Mouse (Mus musculus): ENCODE measurements around the gene Cdh13. TPM values are rescaled to one million over a fixed set of nuclear protein-coding genes. Genes with fewer than 3 reads are reported as not detected.

Gene Cdh13
- polyA plus RNA-seq, 1 experiment = 9.4 TPM

DNA sequence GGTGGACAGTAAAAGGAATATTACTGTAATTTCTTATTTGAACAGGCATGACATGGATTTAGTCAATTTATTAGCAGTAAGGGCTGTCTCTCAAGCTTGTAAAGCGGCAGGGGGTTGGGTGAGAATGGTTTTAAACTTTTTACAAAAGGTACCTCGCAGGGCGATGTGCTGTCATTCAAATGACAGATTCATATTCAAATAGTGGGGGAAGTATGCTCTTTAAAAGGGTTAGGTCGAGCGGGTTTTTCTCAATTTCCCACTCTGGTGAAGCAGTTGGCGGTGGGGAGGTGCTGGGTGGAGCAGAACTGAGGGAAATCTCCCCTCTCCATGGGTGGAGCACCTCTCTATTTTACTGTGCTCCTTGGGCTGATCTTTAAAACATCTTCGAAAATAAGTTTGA, 513.0 kb downstream of the Cdh13 start:
- no peak overlapping the region for H3ac ChIP-seq (ENCODE audit: control insufficient read depth, insufficient read length, low read depth)
- H3K36me3 ChIP-seq (ENCODE audit: control insufficient read depth, insufficient read depth) = no peaks in the 10 kb centered on the region
- no peak overlapping the region for H3K4me3 ChIP-seq (ENCODE audit: insufficient read depth, poor library complexity, severe bottlenecking)
- no peaks in the 10 kb centered on the region for H3K27me3 ChIP-seq (ENCODE audit: control insufficient read depth, insufficient read depth, insufficient read length)
- H3K79me3 ChIP-seq (ENCODE audit: low read depth) = no peaks in the 10 kb centered on the region
- no peaks in the 10 kb centered on the region for H3K79me2 ChIP-seq (ENCODE audit: control insufficient read depth, insufficient read depth)
- TF ChIP-seq CEBPB (IDR thresholded peaks at IDR 0.05; ENCODE audit: low read depth) (no peak), MAX (IDR thresholded peaks at IDR 0.05) (no peak), USF1 (IDR thresholded peaks at IDR 0.05; ENCODE audit: low read depth) (no peak), MYOG (IDR thresholded peaks at IDR 0.05; ENCODE audit: control insufficient read depth, extremely low read depth, insufficient read length) (no peak), CTCF (IDR thresholded peaks at IDR 0.05; ENCODE audit: control insufficient read depth, insufficient read depth, insufficient read length) (no peak), FOSL1 (IDR thresholded peaks at IDR 0.05; ENCODE audit: insufficient read depth, low read length, poor library complexity, severe bottlenecking) (no peak), MYOD1 (IDR thresholded peaks at IDR 0.05; ENCODE audit: control insufficient read depth, insufficient read length, low read depth) (no peak)

DNA sequence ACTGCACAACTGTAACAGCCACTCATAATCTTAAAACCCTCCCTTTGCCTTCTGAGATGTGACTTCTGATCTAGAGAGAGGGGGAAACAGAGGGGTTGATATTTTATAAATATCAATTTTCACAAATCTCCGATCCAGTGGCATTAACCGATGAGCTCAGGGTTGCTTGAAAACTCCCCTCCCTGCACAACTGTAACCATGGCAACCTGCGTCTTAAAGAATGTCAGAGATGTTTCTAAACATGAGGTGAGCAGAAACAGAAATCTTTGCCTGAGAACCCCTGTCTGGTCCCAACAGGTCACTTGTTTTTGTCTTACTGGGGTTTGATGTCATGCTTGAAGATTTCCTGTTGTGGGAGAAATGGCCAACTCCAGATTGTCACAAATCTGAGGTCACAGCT, 513.6 kb downstream of the Cdh13 start:
- TF ChIP-seq USF1 (IDR thresholded peaks at IDR 0.05; ENCODE audit: low read depth) = no peak
- TF ChIP-seq MYOD1 (IDR thresholded peaks at IDR 0.05; ENCODE audit: control insufficient read depth, insufficient read length, low read depth) = no peak
- TF ChIP-seq MYOG (IDR thresholded peaks at IDR 0.05; ENCODE audit: control insufficient read depth, extremely low read depth, insufficient read length) = no peak
- no peak for TF ChIP-seq CEBPB (IDR thresholded peaks at IDR 0.05; ENCODE audit: low read depth)
- no peak for TF ChIP-seq FOSL1 (IDR thresholded peaks at IDR 0.05; ENCODE audit: insufficient read depth, low read length, poor library complexity, severe bottlenecking)
- no peak for TF ChIP-seq CTCF (IDR thresholded peaks at IDR 0.05; ENCODE audit: control insufficient read depth, insufficient read depth, insufficient read length)
- no peak for TF ChIP-seq MAX (IDR thresholded peaks at IDR 0.05)
- H3K27me3 ChIP-seq (ENCODE audit: control insufficient read depth, insufficient read depth, insufficient read length) = no peaks in the 10 kb centered on the region
- no peaks in the 10 kb centered on the region for H3K79me2 ChIP-seq (ENCODE audit: control insufficient read depth, insufficient read depth)
- no peaks in the 10 kb centered on the region for H3K79me3 ChIP-seq (ENCODE audit: low read depth)
- H3K4me3 ChIP-seq (ENCODE audit: insufficient read depth, poor library complexity, severe bottlenecking) = no peak overlapping the region
- no peaks in the 10 kb centered on the region for H3K36me3 ChIP-seq (ENCODE audit: control insufficient read depth, insufficient read depth)
- no peak overlapping the region for H3ac ChIP-seq (ENCODE audit: control insufficient read depth, insufficient read length, low read depth)

DNA sequence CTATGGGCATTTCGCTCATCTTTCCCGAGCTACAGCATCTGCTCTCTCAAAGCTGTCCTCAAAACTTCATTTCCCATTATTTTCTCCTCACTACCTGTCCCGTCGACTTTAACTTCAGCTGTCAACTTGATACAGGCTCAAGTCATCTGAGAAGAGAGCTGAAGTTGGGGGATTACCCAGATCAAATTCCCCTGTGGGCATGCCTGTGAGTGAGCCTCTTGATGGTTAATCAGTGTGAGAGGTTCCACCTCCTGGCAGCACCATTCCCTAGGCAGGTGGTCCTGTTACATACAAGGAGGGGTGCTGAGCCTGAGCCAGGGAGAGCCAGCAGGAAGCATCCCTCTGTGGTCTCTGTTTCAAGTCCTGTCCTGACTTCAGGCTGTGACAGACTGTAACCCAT, 519.6 kb downstream of the Cdh13 start:
- no peaks in the 10 kb centered on the region for H3K27me3 ChIP-seq (ENCODE audit: control insufficient read depth, insufficient read depth, insufficient read length)
- H3ac ChIP-seq (ENCODE audit: control insufficient read depth, insufficient read length, low read depth) = no peak overlapping the region
- H3K36me3 ChIP-seq (ENCODE audit: control insufficient read depth, insufficient read depth) = no peaks in the 10 kb centered on the region
- TF ChIP-seq CEBPB (IDR thresholded peaks at IDR 0.05; ENCODE audit: low read depth) (no peak), MYOD1 (IDR thresholded peaks at IDR 0.05; ENCODE audit: control insufficient read depth, insufficient read length, low read depth) (no peak), MAX (IDR thresholded peaks at IDR 0.05) (no peak), FOSL1 (IDR thresholded peaks at IDR 0.05; ENCODE audit: insufficient read depth, low read length, poor library complexity, severe bottlenecking) (no peak), USF1 (IDR thresholded peaks at IDR 0.05; ENCODE audit: low read depth) (no peak), MYOG (IDR thresholded peaks at IDR 0.05; ENCODE audit: control insufficient read depth, extremely low read depth, insufficient read length) (no peak), CTCF (IDR thresholded peaks at IDR 0.05; ENCODE audit: control insufficient read depth, insufficient read depth, insufficient read length) (no peak)
- no peak overlapping the region for H3K4me3 ChIP-seq (ENCODE audit: insufficient read depth, poor library complexity, severe bottlenecking)
- H3K79me3 ChIP-seq (ENCODE audit: low read depth) = no peaks in the 10 kb centered on the region
- no peaks in the 10 kb centered on the region for H3K79me2 ChIP-seq (ENCODE audit: control insufficient read depth, insufficient read depth)

DNA sequence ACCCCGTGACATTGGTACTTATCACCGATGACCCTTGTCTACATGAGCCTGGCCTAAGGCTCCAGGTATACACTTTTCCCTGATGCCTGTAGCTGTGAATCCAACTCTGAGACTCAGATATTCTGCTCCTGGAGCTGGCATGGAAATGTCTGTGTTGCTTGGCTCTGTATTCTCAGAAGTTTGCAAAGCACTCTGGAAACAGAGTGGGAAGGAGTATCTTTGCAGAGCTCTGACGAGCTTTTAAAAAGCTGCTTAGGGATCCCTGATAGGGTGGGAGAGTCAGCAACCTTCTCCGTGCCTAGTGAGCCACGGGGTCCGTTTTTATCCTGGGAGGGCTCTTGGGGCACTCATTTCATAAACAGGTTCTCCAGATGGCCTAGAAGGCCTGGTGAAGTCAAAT, 526.1 kb downstream of the Cdh13 start:
- Histone ChIP-seq H3K27me3 (ENCODE audit: control insufficient read depth, insufficient read depth, insufficient read length) (no peaks in the 10 kb centered on the region), H3K4me3 (ENCODE audit: insufficient read depth, poor library complexity, severe bottlenecking) (no peak overlapping the region), H3K36me3 (ENCODE audit: control insufficient read depth, insufficient read depth) (no peaks in the 10 kb centered on the region)

DNA sequence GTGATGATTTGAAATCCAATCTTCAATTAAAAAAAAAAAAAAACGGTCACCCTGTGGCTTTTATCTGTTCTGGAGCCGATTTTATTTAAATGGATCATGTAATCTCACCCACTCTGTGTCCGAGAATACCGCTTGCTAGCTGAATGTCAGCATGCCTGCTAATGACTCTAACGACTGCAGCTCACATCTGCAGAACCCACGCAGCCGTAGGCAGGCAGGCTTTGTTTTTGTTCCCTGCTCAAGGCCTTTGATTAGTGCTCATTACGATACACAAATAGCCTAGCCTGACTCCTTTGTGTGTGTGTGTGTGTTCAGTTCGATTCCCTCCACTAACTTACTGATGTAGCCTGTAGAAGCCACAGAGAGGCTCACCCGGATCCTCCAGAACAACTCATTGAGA, 531.5 kb downstream of the Cdh13 start:
- no peaks in the 10 kb centered on the region for H3K79me2 ChIP-seq (ENCODE audit: control insufficient read depth, insufficient read depth)
- H3ac ChIP-seq (ENCODE audit: control insufficient read depth, insufficient read length, low read depth) = no peak overlapping the region
- no peaks in the 10 kb centered on the region for H3K36me3 ChIP-seq (ENCODE audit: control insufficient read depth, insufficient read depth)
- no peak for TF ChIP-seq CEBPB (IDR thresholded peaks at IDR 0.05; ENCODE audit: low read depth)
- no peaks in the 10 kb centered on the region for H3K27me3 ChIP-seq (ENCODE audit: control insufficient read depth, insufficient read depth, insufficient read length)
- H3K79me3 ChIP-seq (ENCODE audit: low read depth) = no peaks in the 10 kb centered on the region
- no peak overlapping the region for H3K4me3 ChIP-seq (ENCODE audit: insufficient read depth, poor library complexity, severe bottlenecking)

More for the DNA sequence above, 526.1 kb downstream of the Cdh13 start:
- Histone ChIP-seq H3ac (ENCODE audit: control insufficient read depth, insufficient read length, low read depth) (no peak overlapping the region), H3K79me2 (ENCODE audit: control insufficient read depth, insufficient read depth) (no peaks in the 10 kb centered on the region), H3K79me3 (ENCODE audit: low read depth) (no peaks in the 10 kb centered on the region)
- no peak for TF ChIP-seq CTCF (IDR thresholded peaks at IDR 0.05; ENCODE audit: control insufficient read depth, insufficient read depth, insufficient read length)

DNA sequence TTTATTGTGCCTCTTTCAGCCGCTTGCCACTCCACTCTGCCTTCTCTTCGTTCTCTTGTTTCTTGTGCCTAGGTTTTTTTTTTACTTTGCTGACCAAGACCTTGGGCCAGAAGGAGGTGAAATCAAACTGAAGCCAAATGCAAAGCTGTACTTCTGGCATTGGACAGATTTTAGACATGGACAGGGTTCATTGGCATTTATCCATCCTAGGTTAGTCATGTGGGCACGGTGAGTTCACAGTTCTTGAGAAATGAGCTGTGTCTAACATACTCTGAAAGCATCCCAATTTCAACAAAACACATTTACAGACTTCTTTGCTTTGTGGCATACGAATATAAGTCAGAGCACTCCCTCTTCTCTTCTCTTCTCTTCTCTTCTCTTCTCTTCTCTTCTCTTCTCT, 543.2 kb downstream of the Cdh13 start:
- peaks cover 3% of the 10 kb centered on the region for H3K27me3 ChIP-seq (ENCODE audit: control insufficient read depth, insufficient read depth, insufficient read length)
- TF ChIP-seq USF1 (IDR thresholded peaks at IDR 0.05; ENCODE audit: low read depth) (no peak), MYOD1 (IDR thresholded peaks at IDR 0.05; ENCODE audit: control insufficient read depth, insufficient read length, low read depth) (no peak), CTCF (IDR thresholded peaks at IDR 0.05; ENCODE audit: control insufficient read depth, insufficient read depth, insufficient read length) (no peak)
- no peak overlapping the region for H3ac ChIP-seq (ENCODE audit: control insufficient read depth, insufficient read length, low read depth)
- no peak overlapping the region for H3K4me3 ChIP-seq (ENCODE audit: insufficient read depth, poor library complexity, severe bottlenecking)
- no peaks in the 10 kb centered on the region for H3K79me3 ChIP-seq (ENCODE audit: low read depth)
- H3K36me3 ChIP-seq (ENCODE audit: control insufficient read depth, insufficient read depth) = no peaks in the 10 kb centered on the region
- no peaks in the 10 kb centered on the region for H3K79me2 ChIP-seq (ENCODE audit: control insufficient read depth, insufficient read depth)
